Mouse (Mus musculus) cerebellum, postnatal 10 days (tissue): ENCODE results near the gene Rasd1.
"Not testable (repeated sequence)": the region's sequence is repeated elsewhere in the genome, so short reads cannot be mapped to it uniquely, and the experiment has no call there.

Experiments used
- DNase-seq, 2 experiments: peaks; one replicate each; pipeline ENCODE4 v3.0.0; 2021; ENCODE audit warnings: mixed read lengths in 2 of 2

Gene Rasd1

DNA sequence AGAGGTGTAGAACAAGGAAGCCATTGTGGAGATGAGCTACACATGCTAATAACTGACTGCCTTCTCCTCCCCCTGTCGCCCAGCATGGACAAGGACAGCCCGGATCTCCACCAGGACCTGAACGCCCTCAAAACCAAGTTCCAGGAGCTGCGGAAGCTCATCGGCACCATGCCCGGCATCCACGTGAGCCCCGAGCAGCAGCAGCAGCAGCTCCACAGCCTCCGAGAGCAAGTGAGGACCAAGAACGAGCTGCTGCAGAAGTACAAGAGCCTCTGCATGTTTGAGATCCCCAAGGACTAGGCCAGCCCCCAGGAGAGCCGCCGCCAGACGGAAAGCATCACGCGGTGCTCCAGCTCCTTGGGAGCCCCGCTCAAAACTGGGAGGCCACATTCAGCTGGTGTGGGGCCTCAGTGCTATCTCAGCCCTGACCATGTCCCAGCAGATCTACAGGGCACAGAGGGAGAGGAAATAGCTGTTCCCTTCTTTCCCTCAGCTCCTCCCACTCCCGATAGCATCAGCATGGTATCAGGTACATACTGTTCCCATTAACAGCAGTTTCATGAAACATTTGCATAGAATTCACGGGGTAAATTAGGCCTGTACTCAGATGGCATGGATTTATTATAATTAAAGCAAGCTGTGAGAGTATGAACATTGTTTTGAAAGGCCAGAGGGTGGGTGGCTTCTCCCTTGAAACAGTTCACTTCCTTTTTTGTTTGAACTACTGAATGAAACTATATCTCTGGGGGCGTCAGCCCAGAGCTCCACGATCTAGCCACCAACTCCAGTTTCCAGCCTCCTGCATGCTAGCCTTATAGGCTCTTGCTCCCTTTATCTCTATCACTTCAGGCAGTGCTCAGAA, 4.0 kb downstream of the Rasd1 start:
- no peak for DNase-seq

DNA sequence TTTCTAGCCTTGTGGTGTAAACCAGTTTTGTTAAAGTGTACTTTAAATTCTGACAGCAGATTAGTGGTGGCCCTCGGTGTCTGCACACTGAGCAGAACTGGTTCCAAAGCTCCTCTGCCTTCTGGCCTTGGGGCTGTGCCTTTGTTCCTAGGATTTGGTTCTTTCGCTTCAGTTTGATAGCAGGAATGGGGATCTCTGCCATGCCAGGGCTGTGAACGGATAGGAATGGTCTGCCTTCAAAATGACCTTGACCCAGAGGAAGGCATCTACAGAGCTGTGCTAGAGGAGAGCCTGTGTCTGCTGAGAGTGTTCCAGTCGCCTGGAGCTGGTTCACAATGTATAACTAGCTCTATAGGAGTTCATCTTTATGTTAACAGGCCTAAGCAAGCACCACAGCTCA, 5.3 kb downstream of the Rasd1 start:
- DNase-seq = no peak

DNA sequence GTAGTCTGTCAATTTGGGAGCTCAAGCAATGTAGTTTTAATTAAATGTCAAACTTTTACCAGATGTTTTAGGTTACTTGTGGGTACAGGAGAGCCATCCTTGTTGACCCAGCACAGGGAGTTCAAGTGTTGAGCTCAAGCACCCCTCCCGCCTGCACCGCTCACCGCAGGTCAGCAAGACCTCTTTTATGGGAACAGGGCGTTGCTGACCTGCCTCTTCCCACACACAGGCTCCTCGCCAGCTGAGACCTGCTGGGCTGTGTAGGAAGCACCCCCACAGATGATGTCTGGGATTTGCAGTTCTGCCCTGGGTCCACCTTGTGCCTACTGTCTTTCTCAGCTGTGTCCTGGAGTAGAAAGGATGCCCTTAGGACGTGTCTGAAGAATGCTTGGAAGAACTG, 8.0 kb downstream of the Rasd1 start:
- DNase-seq = no peak

DNA sequence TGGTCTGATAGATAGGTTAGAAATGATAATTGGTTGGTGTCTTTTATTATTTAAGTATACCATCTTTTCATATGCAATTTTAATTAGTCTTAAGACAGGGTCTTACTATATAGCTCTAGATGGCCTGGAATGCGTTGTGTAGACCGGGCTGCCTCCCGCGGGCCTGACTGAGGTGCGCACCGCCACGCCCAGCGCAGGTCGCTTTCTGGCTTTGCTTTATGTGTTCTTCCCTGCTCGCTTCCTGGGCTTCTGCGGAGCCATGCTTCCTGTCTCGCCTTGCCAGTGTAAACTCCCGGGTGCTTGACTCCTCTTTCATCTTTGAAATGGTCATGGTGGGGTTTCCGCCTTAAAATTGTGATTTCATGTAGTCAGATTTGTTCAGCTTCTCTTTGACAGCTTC, 11.9 kb downstream of the Rasd1 start:
- no peak for DNase-seq

DNA sequence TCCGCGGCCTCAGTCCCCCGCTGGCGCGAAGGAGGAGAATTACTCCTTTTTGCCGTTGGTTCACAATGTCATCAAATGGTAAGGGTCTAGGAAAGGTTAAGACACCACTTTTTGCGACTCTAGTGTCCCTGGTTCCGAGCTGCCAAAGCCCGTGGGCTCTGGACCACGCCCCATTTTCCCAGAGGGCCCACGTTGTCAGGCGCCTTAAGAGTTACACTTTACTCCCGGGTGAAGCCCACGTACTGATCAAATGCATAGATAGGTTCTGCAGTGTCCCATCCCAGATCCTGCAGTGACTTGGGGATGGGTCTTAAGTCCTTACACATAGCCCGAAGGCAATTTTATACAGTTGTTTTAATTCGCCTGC, 16.4 kb downstream of the Rasd1 start:
- no peak for DNase-seq

DNA sequence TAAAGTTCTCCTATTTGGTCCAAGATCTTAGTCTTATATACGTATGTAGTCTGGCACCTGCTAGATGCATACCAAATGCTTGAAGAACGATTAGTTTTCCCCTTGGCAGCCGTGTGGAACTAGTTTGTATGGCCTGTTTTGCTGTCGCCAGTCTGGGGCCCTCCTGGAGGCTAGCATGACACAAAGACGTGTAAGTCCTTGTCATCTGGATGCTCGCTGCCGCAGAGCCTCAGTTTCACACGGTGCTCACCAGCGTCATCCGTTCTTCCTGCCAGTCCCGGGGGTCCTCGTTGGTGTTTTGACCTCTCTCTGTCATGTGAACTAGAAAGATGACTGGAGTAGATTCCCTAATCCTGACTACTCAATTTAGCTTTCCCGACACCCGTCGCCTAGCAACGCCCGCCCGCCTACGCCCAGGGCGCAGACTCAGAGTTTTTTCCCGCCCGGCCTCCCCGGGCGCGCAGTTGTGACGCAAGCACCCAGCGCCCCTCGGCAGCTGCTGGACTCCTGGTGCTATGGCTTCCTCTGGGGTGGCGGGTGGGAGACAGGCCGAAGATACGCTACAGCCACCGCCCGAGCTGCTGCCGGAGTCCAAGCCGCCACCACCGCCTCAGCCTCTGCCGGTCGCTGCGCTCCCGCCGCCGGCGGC, 16.9 kb downstream of the Rasd1 start, which contains the start of gene Med9:
Gene Med9 (plus strand): TSS at position 455 of the 649 bp plus-strand sequence.
- DNase-seq = peak; percentile 96 to 98

- DNase-seq = not testable (repeated sequence)
Observed at GRCm38 (mm10) chr11:59944855-59945254, 19.9 kb downstream of the Rasd1 start.

DNA sequence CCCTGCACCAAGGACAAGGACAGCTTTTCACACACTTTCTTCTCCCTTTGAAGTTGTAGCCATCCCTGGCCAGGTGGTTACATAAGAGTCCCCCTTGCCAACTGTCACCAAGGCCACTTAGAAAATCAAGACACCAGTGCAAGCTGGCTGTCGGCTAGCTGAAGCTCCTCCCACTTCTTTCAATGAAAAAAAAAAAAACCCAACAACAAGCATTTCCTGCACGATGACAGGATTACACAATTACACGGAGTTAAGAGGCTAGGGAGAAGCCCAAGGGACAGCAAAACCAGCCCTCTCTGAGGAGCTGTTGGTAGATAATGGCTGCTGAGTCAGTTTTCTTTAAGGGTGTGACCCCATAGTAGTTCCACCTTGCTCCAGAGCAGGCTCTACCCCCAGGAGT, 23.4 kb downstream of the Rasd1 start:
- no peak for DNase-seq

- no peak for DNase-seq
Observed at GRCm38 (mm10) chr11:59940645-59941044, 24.1 kb downstream of the Rasd1 start.

GRCm38 (mm10) chr11:59939821-59940220, 24.9 kb downstream of the Rasd1 start:
- DNase-seq = no peak

GRCm38 (mm10) chr11:59937615-59938014, 27.1 kb downstream of the Rasd1 start:
- DNase-seq = no peak

- no peak for DNase-seq
Observed at GRCm38 (mm10) chr11:59937023-59937422, 27.7 kb downstream of the Rasd1 start.

GRCm38 (mm10) chr11:59933943-59934342, 30.8 kb downstream of the Rasd1 start:
- DNase-seq = no peak

DNA sequence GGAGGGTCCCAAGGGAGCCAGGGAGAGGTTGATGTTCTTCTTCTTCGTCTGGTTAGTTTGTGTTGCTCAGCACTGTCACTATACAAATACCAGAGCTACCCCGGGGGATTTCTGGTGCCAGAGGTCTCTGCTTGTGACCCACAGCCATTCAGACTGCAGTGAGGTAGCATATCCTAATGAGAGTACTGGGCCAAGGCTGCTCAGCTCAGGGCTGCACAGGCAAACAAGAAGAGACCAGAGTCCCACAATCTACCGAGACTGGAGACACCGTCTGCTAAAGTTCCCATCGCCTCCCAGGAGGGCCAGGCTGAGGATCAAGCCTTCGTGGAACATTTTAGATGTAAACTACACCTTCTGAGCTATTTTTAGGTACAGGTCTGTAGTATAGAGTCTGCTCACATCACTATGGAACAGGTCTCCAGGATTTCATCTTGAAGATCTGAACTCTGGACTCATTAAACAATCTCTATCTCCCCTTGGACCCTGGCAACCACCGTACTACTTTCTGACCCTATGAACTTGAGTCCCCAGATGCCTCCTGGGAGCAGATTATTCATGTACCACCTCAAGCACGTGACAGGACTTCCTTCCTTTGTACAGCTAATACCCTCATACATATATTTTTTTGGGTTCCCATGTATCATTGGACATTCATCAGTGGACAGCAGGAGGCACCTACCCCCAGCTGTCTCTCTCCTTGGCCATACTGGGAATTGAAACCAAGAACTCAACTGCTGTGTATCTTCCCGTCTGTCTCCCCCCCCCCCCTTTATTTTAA, 32.0 kb downstream of the Rasd1 start:
- DNase-seq = no peak

DNA sequence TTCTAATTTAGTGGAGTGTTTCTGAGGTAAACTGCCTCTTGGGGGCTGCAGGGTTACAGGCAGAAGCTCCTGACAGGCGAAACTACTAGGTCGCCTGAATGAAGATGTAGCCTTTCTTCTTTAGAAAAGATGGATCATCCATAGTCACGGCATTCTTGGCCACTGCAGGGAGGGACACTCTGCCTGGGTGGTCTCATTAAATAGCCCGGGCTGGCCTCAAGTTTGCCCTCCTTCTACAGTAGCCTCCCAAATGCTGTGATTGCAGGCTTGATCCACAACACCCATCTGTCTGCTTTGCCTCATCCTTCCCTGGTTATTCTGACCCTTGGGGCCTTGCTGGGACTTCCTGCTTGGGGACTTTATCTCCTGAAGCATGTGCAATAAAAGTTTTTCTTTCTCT, 34.7 kb downstream of the Rasd1 start:
- DNase-seq = no peak

DNA sequence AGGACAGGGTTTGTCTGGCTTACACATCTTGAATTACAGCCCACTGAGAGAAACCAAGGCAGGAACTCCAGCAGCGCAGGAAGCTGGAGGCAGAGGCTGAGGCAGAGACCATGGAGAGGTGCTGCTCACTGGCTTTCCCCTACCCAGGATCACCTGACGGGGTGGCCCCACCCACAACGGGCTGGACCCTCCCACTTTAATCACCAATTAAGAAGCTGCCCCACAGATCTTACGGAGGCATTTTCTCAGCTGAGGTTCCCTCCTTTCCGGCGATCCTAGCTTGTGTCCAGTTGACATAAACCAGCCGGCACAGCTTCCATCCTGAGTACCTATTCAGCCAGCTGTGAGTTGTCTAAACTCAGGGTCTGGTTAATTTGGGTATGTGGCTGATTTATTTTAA, 43.5 kb downstream of the Rasd1 start:
- no peak for DNase-seq

DNA sequence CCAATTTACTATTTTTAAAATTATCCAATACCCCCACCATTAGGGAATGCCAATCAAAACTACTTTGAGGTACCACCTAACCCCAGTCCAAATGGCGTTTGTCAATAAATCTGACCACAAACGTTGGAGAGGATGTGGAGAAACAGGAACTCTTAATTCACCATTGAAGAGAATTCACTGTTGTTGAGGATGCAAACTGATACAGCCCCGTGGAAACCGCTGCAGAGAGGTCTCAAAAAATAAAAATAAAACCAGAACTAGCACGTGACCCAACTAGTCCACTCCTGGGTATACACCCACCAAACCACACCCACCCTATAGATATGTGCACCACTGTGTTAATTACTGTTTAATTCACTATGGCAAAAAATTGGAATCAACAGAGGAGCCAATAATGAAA, 44.4 kb downstream of the Rasd1 start:
- no peak for DNase-seq

DNA sequence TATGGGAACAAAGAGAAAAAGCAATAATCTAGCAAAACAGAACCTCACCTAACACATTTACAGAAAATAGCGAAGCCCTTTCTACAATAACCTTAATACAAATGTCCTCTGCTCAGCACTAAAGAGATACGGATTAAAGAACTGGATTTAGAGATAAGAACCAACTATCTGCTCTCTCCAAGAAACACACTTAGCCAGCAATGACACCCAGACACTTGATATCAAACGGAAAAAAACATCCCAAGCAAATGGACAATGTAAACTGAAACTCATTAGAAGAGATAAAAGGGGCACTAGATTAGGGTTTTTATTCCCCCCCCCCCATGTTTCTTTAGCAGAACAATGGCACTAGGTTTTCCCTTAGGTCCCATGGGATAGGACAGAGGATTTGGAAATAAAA, 45.3 kb downstream of the Rasd1 start:
- no peak for DNase-seq

GRCm38 (mm10) chr11:59918014-59918413, 46.7 kb downstream of the Rasd1 start:
- no peak for DNase-seq

GRCm38 (mm10) chr11:59913702-59914101, 51.0 kb downstream of the Rasd1 start:
- no peak for DNase-seq
